Mouse (Mus musculus) ZHBTc4 (cell line): ENCODE results near the gene Glipr1.

Experiments used
- DNase-seq: peaks from one replicate; pipeline ENCODE4 v3.0.0-alpha.2; 2011; ENCODE audit warnings: low read depth, low spot score

Glipr1 gene

DNA sequence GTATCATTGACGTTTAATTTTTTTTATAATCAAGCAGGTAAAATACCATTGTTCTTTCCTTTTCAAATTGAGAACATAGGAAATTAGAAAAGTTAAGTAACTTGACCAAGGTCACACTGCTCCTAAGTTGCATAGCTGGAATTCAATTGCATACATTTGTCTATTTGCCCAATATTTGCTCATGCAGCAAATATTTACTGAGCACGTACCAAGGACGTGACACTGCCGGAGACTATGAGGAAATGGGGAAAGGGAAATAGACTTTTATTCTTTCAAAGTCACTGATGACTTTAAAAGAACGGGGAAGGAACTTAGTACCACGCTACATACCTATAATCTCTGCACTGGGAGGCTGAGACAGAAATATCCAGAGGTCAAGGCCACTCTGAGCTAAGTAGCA is 42.0 kb downstream of the Glipr1 start:
- DNase-seq: no peak

GRCm38 (mm10) chr10:111959353-111959752 is 43.1 kb downstream of the Glipr1 start:
- DNase-seq: no peak

DNA sequence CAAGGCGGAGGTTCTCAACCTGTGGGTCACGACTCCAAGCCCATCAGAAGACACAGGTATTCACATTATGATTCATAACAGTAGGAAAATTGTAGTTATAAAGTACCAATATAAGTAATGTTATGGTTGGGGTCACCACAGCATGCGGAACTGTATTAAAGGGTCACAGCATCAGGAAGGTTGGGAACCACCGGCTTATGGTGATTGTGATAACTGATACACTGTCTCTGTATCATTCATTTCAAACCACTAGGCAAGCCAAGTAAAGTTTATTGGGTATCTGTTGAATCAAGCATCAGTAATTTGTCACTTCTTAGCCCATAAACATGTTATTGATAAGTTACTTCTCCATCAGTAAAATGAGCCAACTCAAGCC is 44.4 kb downstream of the Glipr1 start:
- DNase-seq: no peak

DNA sequence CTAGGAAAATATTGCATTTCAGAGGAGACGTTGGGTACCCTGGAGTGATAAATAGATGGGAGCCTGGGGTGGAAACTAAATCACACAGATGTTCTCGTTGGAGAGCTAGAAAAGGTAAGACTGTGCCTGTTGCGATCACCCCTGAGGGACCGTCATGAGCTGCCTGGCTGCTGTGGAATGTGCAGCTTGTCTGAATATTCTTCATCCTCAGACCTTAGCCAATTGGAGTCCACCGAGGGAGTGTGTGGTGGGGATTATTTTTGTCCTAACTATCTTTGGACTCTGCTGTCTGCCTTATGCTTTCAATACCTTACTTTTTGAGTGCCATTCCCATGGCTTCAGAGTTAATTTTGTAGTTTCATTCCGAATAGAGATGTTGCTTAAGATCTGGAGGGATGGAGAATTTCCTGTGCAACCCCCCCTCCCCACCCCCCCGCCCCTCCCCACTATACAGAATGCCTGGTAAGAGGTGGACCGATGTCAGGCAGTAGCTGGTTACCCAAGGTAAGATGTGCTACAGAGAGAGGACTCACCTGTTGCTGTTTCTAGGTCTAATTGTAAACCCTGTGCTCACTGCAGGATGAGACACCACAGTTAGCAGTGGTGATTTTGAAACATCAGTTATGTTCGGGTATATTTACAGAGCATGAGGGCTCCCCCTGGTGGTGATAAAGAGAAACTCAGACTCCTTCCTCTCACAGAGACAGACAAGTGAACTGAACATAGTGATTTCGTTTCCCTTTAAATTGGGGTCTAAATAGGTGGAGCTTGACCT is 45.0 kb downstream of the Glipr1 start:
- peak; percentile 79 for DNase-seq

- no peak for DNase-seq
Observed at GRCm38 (mm10) chr10:111955836-111956235, 46.6 kb downstream of the Glipr1 start.

GRCm38 (mm10) chr10:111949008-111949407 is 53.4 kb downstream of the Glipr1 start:
- DNase-seq: no peak

DNA sequence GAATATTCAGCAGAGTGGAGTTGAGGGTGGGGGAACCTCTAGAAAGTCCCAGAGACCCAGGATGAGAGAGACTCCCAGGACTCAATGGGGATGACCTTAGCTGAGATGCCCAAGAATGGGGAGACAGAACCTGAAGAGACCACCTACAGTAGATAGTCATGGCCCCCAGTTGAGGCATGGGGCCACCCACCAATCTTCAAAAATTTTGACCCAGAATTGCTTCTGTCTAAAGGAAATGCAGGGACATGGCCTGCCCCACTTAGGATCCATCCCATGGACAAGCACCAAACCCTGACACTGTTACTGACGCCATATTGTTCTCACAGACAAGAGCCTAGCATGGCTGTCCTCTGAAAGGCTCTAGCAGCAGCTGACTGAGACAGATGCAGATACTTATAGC is 54.4 kb downstream of the Glipr1 start:
- DNase-seq: no peak

GRCm38 (mm10) chr10:111945563-111945962 is 56.9 kb downstream of the Glipr1 start:
- DNase-seq: no peak

DNA sequence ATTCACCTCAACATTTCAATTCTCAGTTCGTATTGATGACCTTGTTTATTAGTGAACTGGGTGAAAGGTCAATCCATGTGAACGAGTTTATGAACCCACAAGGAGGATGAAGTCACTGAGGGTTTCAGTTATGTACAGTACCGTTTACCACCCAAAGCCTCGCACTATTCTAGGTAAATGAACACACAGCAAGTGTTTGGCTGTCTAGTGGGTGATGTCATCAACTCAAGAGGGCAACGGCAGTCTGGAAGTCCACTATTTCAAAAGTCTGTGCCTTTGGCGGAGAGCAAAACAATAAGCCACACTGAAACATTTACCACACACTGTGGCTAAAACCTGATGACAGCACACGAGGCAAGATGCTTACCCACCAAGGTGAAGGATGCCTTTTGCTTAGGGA is 59.4 kb downstream of the Glipr1 start:
- DNase-seq: no peak

GRCm38 (mm10) chr10:111937146-111937534 is 65.3 kb downstream of the Glipr1 start:
- DNase-seq: no peak

DNA sequence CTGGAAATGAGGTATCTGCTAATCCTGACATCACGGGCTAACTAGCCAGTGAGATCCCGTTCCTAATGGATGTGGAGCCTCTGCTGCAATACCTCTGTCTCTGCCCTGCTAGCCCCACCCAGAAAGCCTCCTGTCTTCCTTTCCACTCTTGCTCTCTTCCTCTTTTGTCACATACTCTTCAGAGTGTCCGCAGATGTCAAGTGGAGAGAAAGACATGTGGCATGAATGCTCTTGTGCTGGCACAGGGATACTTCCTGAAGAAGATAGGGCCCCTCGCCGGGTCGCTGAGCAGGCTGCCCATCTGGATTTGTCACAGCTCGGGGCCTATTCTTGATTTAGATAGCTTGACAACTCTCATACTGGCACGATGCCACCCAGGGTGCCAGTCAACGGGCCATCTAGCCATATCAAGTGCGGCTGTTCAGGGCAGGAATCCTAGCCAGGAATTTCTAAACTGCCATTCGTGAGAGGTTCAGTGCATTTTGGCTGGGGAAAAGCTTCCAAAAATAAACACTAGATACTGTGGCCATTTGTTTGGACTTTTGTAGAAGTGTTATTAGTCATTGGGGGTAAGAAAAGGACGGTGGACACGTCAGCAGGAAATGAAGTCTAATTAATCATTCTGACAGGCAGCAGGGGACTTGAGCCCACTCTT is 65.8 kb downstream of the Glipr1 start:
- no peak for DNase-seq

DNA sequence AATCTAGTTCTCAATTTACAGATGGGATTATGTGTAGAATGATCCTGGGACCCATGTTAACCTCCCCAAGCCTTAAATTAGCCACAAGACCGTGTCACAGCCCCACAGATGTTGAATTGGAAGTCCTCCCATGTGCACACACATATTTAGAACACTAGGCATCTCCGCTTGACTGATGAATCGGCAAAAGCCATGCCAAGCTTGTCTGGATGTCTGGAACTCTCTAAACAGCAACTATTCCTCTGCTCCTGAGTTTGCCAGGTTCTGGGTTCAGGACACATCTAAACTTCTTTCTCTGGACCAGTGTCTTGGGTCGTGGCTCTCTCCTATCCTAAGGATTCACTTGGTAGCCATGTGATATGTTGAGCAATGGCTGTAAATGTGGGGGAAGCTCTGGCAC is 66.4 kb downstream of the Glipr1 start:
- DNase-seq: no peak
